Mouse (Mus musculus): ENCODE measurements around the gene B630019K06Rik.
"Not testable (repeated sequence)": the region's sequence is repeated elsewhere in the genome, so short reads cannot be mapped to it uniquely, and the experiment has no call there.

B630019K06Rik gene

DNA sequence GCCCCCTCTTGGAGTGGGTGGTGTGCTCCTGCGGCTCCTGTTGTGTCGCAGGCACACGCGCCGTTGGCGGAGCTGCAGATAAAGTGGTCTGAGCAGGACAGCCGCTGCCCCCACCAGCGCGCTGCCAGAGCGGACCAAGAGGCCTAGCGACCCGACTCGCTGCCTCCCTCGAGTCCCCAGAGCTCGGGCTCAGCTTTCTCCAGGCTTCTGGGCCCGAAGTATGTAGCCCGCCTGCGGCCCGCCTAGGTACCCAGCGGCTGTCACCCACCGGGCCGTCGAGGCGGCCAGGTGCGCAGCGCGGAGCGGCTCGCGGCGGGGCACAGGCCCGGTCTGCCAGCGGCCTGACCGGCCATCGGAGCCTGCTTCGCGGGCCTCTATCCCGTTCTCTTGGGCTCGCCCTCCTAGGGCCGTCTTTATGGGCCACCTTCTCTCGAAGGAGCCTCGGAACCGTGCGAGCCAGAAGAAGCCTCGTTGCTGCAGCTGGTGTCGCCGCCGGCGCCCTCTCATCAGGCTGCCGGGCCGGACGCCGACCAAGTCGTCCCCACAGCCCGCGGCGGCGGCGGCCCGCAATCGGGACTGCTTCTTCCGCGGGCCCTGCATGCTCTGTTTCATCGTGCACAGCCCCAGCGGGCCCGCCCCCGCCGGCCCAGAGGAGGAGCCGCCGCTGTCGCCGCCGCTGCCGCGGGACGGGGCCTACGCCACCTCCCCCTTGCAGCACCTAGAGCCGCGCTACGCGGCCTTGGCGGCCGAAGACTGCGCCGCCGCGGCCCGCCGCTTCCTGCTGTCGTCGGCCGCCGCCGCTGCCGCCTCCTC, at the start of gene B630019K06Rik:
Gene B630019K06Rik, plus strand, starts transcription at position 40 of the 813 bp plus-strand sequence.
- peak; percentile 46 to 67 for DNase-seq

DNA sequence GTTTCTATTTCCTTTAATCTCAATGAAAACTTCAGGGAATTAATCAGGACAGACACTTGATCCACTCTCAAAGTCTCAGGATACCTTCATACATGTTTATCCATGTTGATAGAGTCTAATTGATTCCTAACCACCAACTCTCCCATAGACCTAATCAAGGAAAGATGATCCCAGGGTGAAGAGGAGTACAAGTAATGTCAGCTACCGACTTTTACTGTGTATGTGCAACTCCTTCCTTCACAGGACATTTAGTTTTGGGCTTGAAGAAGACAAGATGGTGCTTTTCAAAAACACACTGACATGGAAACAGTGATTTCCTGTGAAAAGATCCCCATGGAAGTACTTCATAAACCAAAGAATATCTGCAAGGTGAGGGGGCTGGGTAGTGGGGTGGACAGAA, 48.5 kb upstream of the B630019K06Rik start, which contains the start of gene Gm6592:
Gene Gm6592, plus strand, starts transcription at position 301 of the 400 bp plus-strand sequence.
- no peak for DNase-seq

DNA sequence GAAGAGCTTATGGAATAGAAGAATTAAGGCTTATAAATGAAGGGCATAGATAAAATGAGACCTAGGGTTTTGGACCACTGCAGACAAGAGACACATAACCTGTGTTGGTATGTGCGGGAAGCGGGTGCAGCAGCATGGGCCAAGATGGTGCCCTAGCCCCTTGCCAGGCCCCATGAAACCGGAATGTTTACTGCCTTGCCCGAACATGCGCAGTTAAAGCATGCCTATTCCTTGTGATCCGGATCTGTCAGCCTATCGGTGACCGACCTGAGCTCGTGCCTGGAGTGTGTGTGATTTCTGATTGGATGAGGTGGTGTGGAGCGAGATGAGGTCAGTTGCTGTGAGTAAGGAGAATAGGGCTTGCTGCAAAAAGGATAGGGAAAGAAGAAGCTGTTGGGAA, 39.7 kb upstream of the B630019K06Rik start:
- DNase-seq, result no peak

DNA sequence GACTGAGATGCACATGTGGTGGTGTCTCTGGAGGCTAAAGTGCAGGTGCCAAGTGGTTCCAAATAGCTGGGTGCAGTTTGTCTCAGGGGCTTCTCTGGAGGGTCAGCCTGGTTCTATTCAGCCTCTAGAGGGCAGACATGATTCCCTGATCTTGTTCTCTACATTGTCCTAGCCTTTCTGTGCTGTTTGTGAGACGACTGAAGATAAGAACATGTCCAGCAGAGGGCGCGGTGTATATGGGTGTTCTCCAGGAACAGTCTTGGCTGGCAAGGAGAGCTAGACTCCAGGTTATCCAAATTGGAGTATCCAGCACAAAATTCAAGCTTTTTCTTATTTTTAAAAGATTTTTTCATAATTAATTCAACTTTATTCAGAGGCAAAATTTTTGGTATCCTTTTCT, 27.9 kb upstream of the B630019K06Rik start:
- peak; percentile 40 to 51 for DNase-seq

DNA sequence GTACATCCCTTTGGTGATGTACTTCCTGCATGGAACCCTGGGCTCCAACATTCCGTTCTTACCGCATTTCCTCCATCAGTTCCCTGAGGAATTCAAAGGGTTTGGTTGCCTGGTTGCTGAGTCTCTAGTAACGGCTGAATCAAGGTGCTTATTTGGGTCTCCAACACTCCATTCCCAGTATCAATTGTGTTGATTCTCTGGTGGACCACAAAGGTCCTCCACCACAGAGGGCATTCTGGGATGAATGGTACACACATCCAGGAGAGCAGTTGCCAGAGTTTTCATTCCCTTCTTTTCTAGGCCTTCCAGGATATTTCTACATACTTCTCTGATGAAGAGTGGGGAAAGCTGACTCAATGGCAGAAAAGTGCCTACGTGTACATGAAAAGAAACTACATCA, 18.2 kb upstream of the B630019K06Rik start, which contains the start of gene Gm5751:
Gene Gm5751, plus strand, starts transcription at position 301 of the 400 bp plus-strand sequence.
- DNase-seq, result not testable (repeated sequence)

DNA sequence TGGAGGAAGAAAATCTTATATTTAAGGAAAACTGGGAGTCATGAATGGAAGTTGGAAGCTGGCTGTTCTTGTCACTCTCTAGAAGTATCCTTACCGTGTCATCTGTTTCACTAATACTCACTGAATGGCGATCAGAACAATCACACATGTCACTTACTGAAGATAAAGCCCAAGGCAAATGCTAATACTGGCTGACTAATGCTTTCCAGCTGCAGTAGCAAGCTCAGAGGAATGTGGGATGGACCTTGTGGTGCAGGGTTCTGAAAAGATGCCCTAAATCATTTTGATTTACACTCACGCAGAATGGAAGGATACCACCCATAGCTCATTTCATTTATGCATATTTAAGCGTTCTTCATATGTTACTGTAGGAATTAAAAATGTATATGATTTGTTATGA, 7.8 kb upstream of the B630019K06Rik start:
- DNase-seq, result no peak

DNA sequence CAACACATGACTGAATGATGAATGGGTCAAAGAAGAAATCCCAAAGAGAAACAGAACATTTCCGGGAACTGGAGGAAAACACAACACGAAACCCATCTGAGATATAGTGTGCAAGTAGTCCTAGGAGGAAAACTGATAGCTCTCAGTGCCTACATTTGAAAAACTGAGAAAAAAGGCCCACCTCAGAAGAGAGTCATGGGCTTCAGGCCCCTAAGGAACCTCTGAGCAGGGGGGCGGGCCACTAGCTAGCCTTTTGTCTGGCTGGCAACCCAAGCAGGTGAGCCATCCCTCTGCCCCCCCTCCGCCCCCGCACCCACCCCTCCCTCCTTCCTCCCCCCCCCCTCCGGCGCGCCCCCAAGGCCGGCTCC, 223 bp upstream of the B630019K06Rik start:
- no peak for DNase-seq

DNA sequence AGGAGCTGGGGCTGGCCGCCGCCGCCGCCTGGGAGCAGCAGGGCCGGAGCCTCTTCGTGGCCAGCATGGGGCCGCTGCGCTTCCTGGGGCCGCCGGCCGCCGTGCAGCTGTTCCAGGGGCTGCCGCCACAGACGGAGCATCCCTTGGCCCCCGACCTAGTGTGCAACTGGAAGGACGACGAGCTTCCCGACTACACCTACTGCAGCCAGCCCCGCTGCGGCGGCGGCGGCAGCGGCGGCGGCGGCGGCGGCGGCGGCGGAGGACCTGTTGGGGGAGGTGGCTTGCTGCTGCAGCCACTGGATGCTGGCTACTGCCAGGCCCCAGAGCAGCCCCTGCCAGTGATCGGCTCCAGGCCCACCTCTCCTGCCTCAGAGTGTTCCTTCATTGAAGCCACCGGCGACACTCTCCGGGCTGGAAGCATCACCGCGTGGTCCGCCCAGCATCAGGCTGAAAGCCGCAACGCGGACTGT, 1.0 kb downstream of the B630019K06Rik start:
- DNase-seq, result peak; percentile 17 to 37

DNA sequence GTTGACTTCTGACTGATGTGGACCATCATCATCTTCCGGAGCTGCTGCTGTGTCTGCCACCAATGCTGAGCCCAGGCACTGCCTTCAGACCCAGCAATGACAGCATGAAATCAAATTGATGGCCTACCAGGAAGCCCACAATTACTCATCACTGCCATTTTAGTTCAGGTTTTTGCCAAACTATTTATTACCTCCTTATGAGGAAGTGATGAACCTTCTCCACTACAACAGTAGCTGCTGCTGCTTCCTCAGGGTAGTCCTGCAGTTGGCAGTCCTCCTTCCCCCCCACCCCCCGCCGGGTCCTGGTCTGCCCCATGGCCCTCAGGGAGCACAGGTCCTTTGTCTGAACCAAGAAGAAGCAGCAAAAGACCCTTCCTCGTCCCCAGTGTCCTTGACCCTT, 8.6 kb downstream of the B630019K06Rik start:
- no peak for DNase-seq

DNA sequence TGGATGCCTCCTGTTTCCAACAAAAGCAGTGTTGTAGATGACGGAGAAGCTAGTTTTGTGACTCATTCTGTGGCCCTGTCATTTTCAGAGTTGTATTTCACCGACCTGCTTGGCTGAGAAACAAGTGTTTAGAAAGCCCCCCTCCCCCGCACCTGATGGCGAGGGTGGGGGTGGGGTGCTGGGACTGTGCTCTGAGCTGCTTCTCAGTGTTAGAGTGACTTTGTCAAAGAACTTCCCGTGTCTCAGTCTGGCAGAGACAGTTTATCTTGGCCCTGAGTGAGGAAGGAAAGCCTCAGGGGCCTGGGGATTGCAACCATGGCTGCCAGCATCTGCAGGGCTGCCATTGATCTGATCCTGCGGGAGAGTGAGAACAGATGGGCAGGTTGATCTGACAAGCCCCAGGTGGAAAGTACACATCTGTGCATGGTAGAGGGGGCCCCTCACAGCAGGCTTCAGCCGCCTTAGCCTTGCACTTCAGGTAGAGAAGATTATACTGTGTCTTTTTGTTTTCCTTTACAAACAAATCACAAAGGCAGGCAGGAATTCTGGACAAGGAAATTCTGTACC, 9.8 kb downstream of the B630019K06Rik start:
- no peak for DNase-seq

DNA sequence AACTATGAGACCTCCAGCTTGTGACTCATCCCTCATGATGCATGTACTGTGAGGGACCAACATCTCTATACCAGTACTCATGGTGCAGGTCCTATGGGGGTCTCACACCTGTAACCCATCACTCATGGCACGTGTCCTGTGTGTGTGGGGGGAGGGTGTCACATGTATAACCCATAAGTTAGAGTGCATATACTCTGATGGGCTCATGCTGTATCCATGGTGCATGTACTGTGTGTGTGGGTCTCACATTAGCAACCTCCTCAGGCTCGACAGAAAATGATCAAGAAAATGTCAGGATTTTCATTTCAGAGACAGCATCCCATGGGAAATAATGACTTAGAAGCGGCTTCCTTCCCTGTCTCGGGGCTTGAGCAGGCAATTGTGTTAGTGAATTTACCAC, 28.9 kb downstream of the B630019K06Rik start:
- DNase-seq, result no peak

DNA sequence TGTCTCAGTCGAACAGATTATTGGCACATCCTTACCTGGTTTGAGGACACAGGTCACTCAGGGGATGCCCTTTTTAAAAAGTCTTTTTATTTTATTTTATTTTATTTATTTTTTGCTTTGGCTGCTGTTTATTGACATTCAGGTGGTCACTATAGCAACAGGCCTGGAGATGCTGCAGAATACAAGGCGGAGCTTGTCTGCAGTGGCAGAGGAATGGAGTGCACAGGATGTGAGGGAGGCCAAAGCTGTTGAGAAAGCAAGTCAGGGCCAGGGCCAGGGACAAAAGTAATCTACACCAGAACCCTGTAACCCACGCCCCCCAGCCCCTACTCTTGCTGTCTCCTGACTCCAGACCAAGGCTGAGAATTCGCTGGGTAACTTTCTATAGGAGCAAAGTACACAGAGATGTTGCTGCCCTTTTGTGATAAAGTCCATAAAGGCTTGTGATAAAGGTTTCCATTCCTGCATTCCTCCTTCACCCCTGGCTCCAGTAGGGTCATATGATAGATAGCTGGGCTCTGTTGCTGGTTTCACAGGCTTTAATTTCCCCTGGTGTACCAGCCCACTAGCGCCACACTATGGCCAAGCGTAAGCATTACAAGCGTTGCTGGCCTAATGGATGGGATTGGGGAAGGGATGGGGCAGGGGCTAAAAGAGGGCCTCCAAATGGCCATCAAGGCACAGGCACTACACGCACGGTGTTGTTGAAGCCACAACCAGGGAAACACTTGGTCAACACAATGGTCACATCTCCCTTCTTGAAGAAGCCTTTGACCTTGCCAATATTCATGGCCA, 29.8 kb downstream of the B630019K06Rik start:
- peak in 1 of 2 experiments; percentile 4 for DNase-seq

DNA sequence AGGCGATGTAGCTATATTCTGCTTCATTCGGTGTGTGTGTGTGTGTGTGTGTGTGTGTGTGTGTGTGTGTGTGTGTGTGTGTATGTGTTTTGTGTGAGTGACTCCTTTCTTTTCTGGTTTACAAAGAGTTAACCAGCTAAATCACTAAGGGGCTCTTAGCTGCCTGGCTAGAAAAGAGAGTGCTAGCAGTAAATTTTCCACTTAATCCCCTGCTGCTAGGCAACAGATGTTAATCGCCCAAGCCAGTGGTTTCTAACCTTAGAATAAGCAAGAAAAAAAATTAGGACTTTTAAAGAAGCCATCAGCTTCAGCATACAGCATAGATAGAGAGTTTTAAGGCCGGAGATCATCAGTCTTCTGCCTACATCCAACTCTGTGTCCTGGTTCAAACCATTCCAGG, 35.1 kb downstream of the B630019K06Rik start:
- DNase-seq, result no peak

DNA sequence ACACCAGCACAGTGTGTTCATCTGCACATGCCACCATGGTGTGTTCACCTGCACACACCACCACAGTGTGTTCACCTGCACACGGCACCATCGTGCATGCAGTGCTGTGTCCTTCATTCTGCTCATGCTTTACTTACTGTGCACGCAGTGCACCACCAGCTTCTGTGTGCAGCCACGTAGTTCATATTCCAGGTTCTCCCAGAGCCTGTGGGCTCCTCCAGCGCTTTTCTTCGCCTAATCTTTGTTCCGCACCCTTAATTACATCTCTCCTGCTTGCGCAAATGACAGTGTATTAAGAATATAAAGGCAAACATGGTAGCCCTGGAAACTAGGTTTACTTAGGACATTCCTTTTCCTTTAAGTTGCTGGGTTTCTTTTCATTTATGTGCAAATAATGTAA, 51.9 kb downstream of the B630019K06Rik start:
- DNase-seq, result no peak

All from cerebellum, adult 18-20 months (tissue).